Mouse (Mus musculus) kidney, adult 10 weeks (tissue): ENCODE results near the gene Hspa1a. TPM values are rescaled to one million over a fixed set of nuclear protein-coding genes. Genes with fewer than 3 reads are reported as not detected.

Source experiments
- polyA plus RNA-seq: library from polyadenylated mRNA; stranded (reverse); fragments of 350-450 nt; fragmentation: Illumina TruSeq; extraction: RNeasy Lipid Tissue Mini Kit (QIAGEN cat#74804); gene quantifications from one replicate; pipeline ENCODE4 v1.2.3, GENCODE M21; 2014; ENCODE audit warnings: low read depth, low replicate concordance

Gene Hspa1a
- 8.4 TPM for polyA plus RNA-seq

DNA sequence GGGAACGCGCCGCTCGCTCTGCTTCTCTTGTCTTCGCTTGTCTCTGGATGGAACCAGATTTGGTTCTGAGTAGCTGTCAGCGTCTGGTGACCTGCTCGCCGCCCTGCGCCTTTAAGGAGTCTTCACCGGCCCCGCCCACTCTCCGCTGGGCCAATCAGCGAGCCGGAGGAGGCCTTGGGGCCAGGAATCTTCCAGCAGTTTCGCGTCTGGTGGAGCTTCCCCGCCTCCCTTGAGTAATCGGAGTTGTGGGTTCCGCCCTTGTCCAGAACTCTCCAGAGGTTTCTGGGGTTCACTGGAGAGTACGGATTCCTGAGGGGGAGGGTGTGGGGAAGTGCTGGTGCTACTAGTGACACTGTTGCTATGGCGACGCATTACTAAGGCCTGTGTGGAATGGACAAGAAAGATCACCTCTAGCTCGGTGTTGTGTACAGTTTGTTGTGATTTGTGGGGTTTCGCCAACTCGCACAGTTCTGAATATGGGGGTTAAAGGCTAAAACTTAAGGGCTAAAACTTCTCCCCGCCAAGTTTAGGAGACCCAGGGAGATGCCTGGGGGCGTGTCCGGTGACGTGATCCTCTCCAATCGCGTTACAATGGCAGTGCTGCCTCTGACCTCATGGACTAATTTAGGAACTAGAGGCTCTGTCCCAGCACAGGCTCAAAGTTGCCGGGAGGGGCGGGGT, at the start of gene Hspa1a, which contains the start of gene Hspa1l:
Gene Hspa1a (minus strand): TSS at position 88 of the 681 bp plus-strand sequence.
Gene Hspa1l (plus strand): TSS at position 635 of the 681 bp plus-strand sequence.

GRCm38 (mm10) chr17:35016376-35016775, 44.4 kb upstream of the Hspa1a start, which contains the start of gene Vwa7:
Vwa7 (plus strand) TSS chr17:35016579.

DNA sequence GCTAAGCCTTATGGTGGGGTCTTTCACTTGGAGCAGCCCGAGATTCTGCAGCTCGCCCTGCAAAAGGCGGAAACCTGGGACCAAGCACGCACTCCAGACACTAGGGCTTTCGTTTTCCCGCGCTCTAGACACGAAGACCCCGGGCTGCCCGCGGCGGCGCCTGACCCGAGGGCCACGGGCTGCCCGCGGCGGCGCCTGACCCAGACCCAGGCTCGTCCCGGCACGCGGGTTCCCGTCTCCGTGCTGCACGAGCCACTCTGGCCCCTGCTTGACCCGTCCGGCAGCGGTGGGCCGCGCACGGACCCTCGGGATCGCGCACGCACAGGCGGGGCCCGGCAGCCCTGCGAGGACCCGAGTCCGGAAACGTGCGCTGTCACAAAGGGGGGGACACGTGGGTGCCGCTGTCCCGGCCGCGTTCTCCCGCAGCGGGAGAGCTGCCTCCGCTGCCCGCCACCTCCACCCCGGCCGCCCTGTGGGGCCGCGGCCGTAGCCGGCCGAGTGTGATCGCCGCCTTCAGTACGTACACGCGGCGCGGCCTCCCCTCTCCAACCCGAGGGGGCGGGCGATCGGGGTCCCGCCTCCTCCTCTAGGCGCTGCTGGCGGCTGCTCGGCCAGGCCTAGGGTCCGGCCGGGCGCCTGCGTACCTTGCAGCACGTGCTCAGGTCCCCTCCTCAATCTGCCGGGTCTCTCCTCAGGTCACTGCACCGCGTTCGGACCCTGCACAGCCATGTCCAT, 28.9 kb upstream of the Hspa1a start, which contains the start of gene Vars:
Gene Vars (plus strand): TSS at position 271 of the 735 bp plus-strand sequence.

GRCm38 (mm10) chr17:34981690-34982180, 9.8 kb upstream of the Hspa1a start, which contains the start of gene Lsm2:
Lsm2 (plus strand) TSS chr17:34981862.

GRCm38 (mm10) chr17:34969822-34970221, 2.1 kb downstream of the Hspa1a start, which contains the start of gene Gm20481:
Gm20481 (plus strand) TSS chr17:34969912.

GRCm38 (mm10) chr17:34959130-34959778, 12.7 kb downstream of the Hspa1a start, which contains the start of gene Hspa1b:
Hspa1b (minus strand) TSS chr17:34959238.

DNA sequence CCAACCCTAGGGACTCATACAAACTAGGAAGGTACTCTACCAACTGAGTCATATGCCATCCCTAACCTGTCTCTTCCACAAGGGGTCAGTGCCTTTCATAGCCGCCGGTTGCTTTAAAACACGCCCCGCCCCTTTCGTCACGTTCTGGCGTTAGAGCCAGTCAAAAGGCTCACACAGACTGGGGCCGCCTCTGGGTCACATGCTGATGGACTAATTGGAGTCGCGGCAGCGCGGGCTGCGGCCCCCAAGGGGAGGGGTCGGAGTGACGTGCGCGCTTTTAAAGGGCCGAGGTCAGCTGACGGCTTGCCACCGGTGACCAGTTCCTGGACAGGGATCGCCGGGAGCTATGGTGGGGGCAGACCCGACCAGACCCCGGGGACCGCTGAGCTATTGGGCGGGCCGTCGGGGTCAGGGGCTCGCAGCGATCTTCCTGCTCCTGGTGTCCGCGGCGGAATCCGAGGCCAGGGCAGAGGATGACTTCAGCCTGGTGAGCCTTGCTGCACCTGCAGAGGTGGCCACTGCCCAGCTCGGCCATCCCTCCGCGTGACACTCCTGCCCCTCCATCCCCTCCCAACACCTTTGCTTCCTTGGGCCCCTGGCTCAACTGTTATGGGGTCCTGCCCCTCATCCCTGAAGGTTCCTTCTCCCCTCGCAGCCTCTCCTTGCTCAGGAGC, 40.8 kb downstream of the Hspa1a start, which contains the start of gene Neu1:
Gene Neu1 (plus strand): TSS at position 193 of the 674 bp plus-strand sequence.

Other genes starting within 250 kb of the Hspa1a start
- gene C4b, start 228.3 kb downstream of the Hspa1a start, polyA plus RNA-seq = not detected
- gene Cyp21a1, start 167.6 kb downstream of the Hspa1a start, polyA plus RNA-seq = not detected
- gene Stk19, start 135.2 kb downstream of the Hspa1a start, polyA plus RNA-seq = 2.6 TPM
- gene Dxo, start 135.1 kb downstream of the Hspa1a start, polyA plus RNA-seq = 3.0 TPM
- gene Skiv2l, start 121.9 kb downstream of the Hspa1a start, polyA plus RNA-seq = 2.3 TPM
- 1.4 TPM for gene Nelfe, start 121.8 kb downstream of the Hspa1a start, polyA plus RNA-seq
- gene Cfb, start 109.6 kb downstream of the Hspa1a start, polyA plus RNA-seq = 38.0 TPM
- 1.5 TPM for gene Zbtb12, start 92.7 kb downstream of the Hspa1a start, polyA plus RNA-seq
- 16.3 TPM for gene Gm20547, start 90.1 kb downstream of the Hspa1a start, polyA plus RNA-seq
- 7.3 TPM for gene C2, start 73.9 kb downstream of the Hspa1a start, polyA plus RNA-seq
- 7.7 TPM for gene Ehmt2, start 73.7 kb downstream of the Hspa1a start, polyA plus RNA-seq
- gene Slc44a4, start 57.7 kb downstream of the Hspa1a start, polyA plus RNA-seq = 8.2 TPM
- 25.6 TPM for gene Neu1, start 40.9 kb downstream of the Hspa1a start, polyA plus RNA-seq
- gene Hspa1b, start 12.9 kb downstream of the Hspa1a start, polyA plus RNA-seq = 17.9 TPM
- not detected for gene Gm20481, start 2.2 kb downstream of the Hspa1a start, polyA plus RNA-seq
- gene Hspa1l, start 547 bp upstream of the Hspa1a start, polyA plus RNA-seq = not detected
- 12.6 TPM for gene Lsm2, start 9.7 kb upstream of the Hspa1a start, polyA plus RNA-seq
- gene Vars, start 28.8 kb upstream of the Hspa1a start, polyA plus RNA-seq = 5.7 TPM
- gene Vwa7, start 44.4 kb upstream of the Hspa1a start, polyA plus RNA-seq = not detected
- gene Sapcd1, start 55.9 kb upstream of the Hspa1a start, polyA plus RNA-seq = not detected
- 1.1 TPM for gene Msh5, start 74.6 kb upstream of the Hspa1a start, polyA plus RNA-seq
- gene Clic1, start 77.8 kb upstream of the Hspa1a start, polyA plus RNA-seq = 25.4 TPM
- 0.97 TPM for gene Ddah2, start 86.9 kb upstream of the Hspa1a start, polyA plus RNA-seq
- gene Ly6g6c, start 93.2 kb upstream of the Hspa1a start, polyA plus RNA-seq = not detected
- 1.1 TPM for gene Mpig6b, start 94.0 kb upstream of the Hspa1a start, polyA plus RNA-seq
- not detected for gene Ly6g6e, start 104.7 kb upstream of the Hspa1a start, polyA plus RNA-seq
- not detected for gene Ly6g6d, start 105.9 kb upstream of the Hspa1a start, polyA plus RNA-seq
- gene Ly6g6f, start 113.5 kb upstream of the Hspa1a start, polyA plus RNA-seq = not detected
- 7.6 TPM for gene Abhd16a, start 117.1 kb upstream of the Hspa1a start, polyA plus RNA-seq
- not detected for gene Ly6g5c, start 136.1 kb upstream of the Hspa1a start, polyA plus RNA-seq
- gene Ly6g5b, start 143.3 kb upstream of the Hspa1a start, polyA plus RNA-seq = not detected
- gene Gpank1, start 149.3 kb upstream of the Hspa1a start, polyA plus RNA-seq = 0.85 TPM
- gene Csnk2b, start 149.9 kb upstream of the Hspa1a start, polyA plus RNA-seq = 187 TPM
- gene D17H6S53E, start 154.2 kb upstream of the Hspa1a start, polyA plus RNA-seq = 0.53 TPM
- gene Apom, start 159.9 kb upstream of the Hspa1a start, polyA plus RNA-seq = 4.8 TPM
- 3.9 TPM for gene Bag6, start 163.0 kb upstream of the Hspa1a start, polyA plus RNA-seq
- gene Prrc2a, start 192.7 kb upstream of the Hspa1a start, polyA plus RNA-seq = 2.1 TPM
- gene Aif1, start 203.9 kb upstream of the Hspa1a start, polyA plus RNA-seq = 2.3 TPM
- not detected for gene Lst1, start 216.3 kb upstream of the Hspa1a start, polyA plus RNA-seq
- gene Ltb, start 222.3 kb upstream of the Hspa1a start, polyA plus RNA-seq = not detected
- gene Tnf, start 229.9 kb upstream of the Hspa1a start, polyA plus RNA-seq = not detected
- gene Lta, start 233.2 kb upstream of the Hspa1a start, polyA plus RNA-seq = not detected
- gene Gm16181, start 248.7 kb upstream of the Hspa1a start, polyA plus RNA-seq = not detected